Mouse (Mus musculus) lung, adult 2 months (tissue): ENCODE data around the gene Ppp1r9a.

Source experiments
- CTCF ChIP-seq: fragments of 200-500 bp; IDR thresholded peaks from 2 replicates; pipeline ENCODE4 v1.5.1; 2011; ENCODE audit warnings: mild to moderate bottlenecking, low read length, control low read depth; ENCODE audit not compliant: insufficient read depth
- POLR2A ChIP-seq: fragments of 200-500 bp; IDR thresholded peaks from 2 replicates; pipeline ENCODE4 v1.6.1; 2011; ENCODE audit warnings: low read depth, mild to moderate bottlenecking, control low read depth, low read length, borderline replicate concordance; ENCODE audit errors: extremely low read depth

GRCm38 (mm10) chr6:5164855-5165254, 262.1 kb downstream of the Ppp1r9a start:
- TF ChIP-seq POLR2A (no peak), CTCF (no peak)
